ENCODE assay signal across 8 mouse cellular contexts in genomic region chr1:173339543-173339942, GRCm38 (mm10). TPM values are rescaled to one million over a fixed set of nuclear protein-coding genes. Genes with fewer than 3 reads are reported as not detected.
DNase-seq lines count a peak whose midpoint lies in the region; ATAC-seq and TF ChIP-seq lines count a peak whose summit lies in the region.

No protein-coding gene starts in this region.

- no peak overlapping the region for H3K9ac ChIP-seq in heart, postnatal 0 days (replicated peaks; ENCODE audit: low read depth, low read length)

- no peak overlapping the region for H3K27ac ChIP-seq in heart, postnatal 0 days (ENCODE audit: low read depth)
- no peak overlapping the region for H3K27ac ChIP-seq in heart, embryonic 10.5 days

- DNase-seq in heart, postnatal 0 days (ENCODE audit: low spot score): peak; percentile 39
- no peak for DNase-seq in heart, embryonic 10.5 days (ENCODE audit: low spot score)
- peak; percentile 39 for DNase-seq in adipocyte (ENCODE audit: low spot score)
- peak; percentile 80 for DNase-seq in embryo, embryonic 10 days (ENCODE audit: low spot score)
- DNase-seq in layer of hippocampus, postnatal 14 days (ENCODE audit: low spot score in 2 of 2): peak; percentile 46 to 61
- DNase-seq in right cerebral cortex, postnatal 4 days: peak; percentile 76

- H3K4me1 ChIP-seq in heart, postnatal 0 days (ENCODE audit: control insufficient read depth, insufficient read depth): no peaks in the 10 kb centered on the region
- H3K4me1 ChIP-seq in heart, embryonic 10.5 days: peaks cover 14% of the 10 kb centered on the region; the same call in 1 of the 2 replicates

- peak; percentile 93 for TF ChIP-seq CTCF in heart, postnatal 0 days (IDR thresholded peaks at IDR 0.05; ENCODE audit: low read depth)

- H3K4me3 ChIP-seq in heart, postnatal 0 days (ENCODE audit: low read depth, low read length): no peak overlapping the region
- no peak overlapping the region for H3K4me3 ChIP-seq in heart, embryonic 10.5 days

- no peaks in the 10 kb centered on the region for H3K36me3 ChIP-seq in heart, postnatal 0 days (replicated peaks; ENCODE audit: control insufficient read depth, insufficient read depth, low read length)
- no peaks in the 10 kb centered on the region for H3K36me3 ChIP-seq in heart, embryonic 10.5 days

- no peaks in the 10 kb centered on the region for H3K9me3 ChIP-seq in heart, postnatal 0 days (replicated peaks; ENCODE audit: control insufficient read depth, low read length)
- no peaks in the 10 kb centered on the region for H3K9me3 ChIP-seq in heart, embryonic 10.5 days

- H3K4me2 ChIP-seq in heart, postnatal 0 days (ENCODE audit: low read depth, low read length): no peak overlapping the region

- ATAC-seq in heart, postnatal 0 days (ENCODE audit: insufficient read depth, low read depth): no peak
- ATAC-seq in hematopoietic stem cell, adult 5-6 weeks (replicated peaks in 1 of 2; ENCODE audit: insufficient read depth in 1 of 2, low FRiP score in 2 of 2, low TSS enrichment in 1 of 2, low read depth in 1 of 2, poor library complexity in 2 of 2, severe bottlenecking in 2 of 2): peak; percentile 79 to 80; a peak in 3 of 4 replicates
- peak; percentile 80 for ATAC-seq in megakaryocyte-erythroid progenitor cell, adult 5-6 weeks (replicated peaks; ENCODE audit: low FRiP score, low TSS enrichment, poor library complexity, severe bottlenecking)

- WGBS in heart, postnatal 0 days: 2% methylated on average over 2 of the region's 2 CpGs
- WGBS in heart, embryonic 10.5 days: 3% methylated on average over 2 of the region's 2 CpGs

- no peak for TF ChIP-seq EP300 in heart, postnatal 0 days (IDR thresholded peaks at IDR 0.05; ENCODE audit: low read depth)

- H3K27me3 ChIP-seq in heart, postnatal 0 days (ENCODE audit: control insufficient read depth, insufficient read depth, low read length): no peaks in the 10 kb centered on the region
- H3K27me3 ChIP-seq in heart, embryonic 10.5 days (ENCODE audit: insufficient read depth, poor library complexity, severe bottlenecking): no peaks in the 10 kb centered on the region

RNA-seq across cellular contexts. Expression of gene Ackr1, which starts 6.0 kb away (rescaled TPM):
- total RNA-seq in heart, postnatal 0 days (2014; rRNA removed; ENCODE audit: low replicate concordance): 1.8 TPM in 1 of 2 replicates, not detected in the other
- 0.14 and 0.16 TPM in 2 replicates for polyA plus RNA-seq in heart, postnatal 0 days (2015; fragmentation: Nextera tagmentation; extraction: Ambion mirVana)
- polyA plus RNA-seq in heart, embryonic 10.5 days (2016; fragmentation: Nextera tagmentation; extraction: Ambion mirVana): 1.8 and 1.9 TPM in 2 replicates
- total RNA-seq in hematopoietic stem cell, adult 5-6 weeks (2017): not detected in 2 replicates
- 10 to 100 TPM; 76.9 to 81.4 TPM for total RNA-seq in layer of hippocampus, postnatal 14 days (2021)
- total RNA-seq in megakaryocyte-erythroid progenitor cell, adult 5-6 weeks (2014; fragmentation: Nextera tagmentation): 0.70 and 1.1 TPM in 2 replicates
- total RNA-seq in megakaryocyte-erythroid progenitor cell, adult 5-6 weeks (2017): not detected in 2 replicates

RNA-seq across cellular contexts. Expression of gene Aim2, which starts 11.1 kb away (rescaled TPM):
- total RNA-seq in heart, postnatal 0 days (2014; rRNA removed; ENCODE audit: low replicate concordance): 0.19 and 0.54 TPM in 2 replicates
- 1.3 and 1.7 TPM in 2 replicates for polyA plus RNA-seq in heart, postnatal 0 days (2015; fragmentation: Nextera tagmentation; extraction: Ambion mirVana)
- 1.3 and 1.5 TPM in 2 replicates for polyA plus RNA-seq in heart, embryonic 10.5 days (2016; fragmentation: Nextera tagmentation; extraction: Ambion mirVana)
- 76.8 and 118 TPM in 2 replicates for total RNA-seq in hematopoietic stem cell, adult 5-6 weeks (2017)
- total RNA-seq in layer of hippocampus, postnatal 14 days (2021): 1 to 10 TPM; 2.9 to 4.0 TPM
- 18.1 and 20.7 TPM in 2 replicates for total RNA-seq in megakaryocyte-erythroid progenitor cell, adult 5-6 weeks (2014; fragmentation: Nextera tagmentation)
- total RNA-seq in megakaryocyte-erythroid progenitor cell, adult 5-6 weeks (2017): 17.9 and 23.6 TPM in 2 replicates

RNA-seq across cellular contexts. Expression of gene Cadm3, which starts 28.0 kb away (rescaled TPM):
- 0.35 and 1.1 TPM in 2 replicates for total RNA-seq in heart, postnatal 0 days (2014; rRNA removed; ENCODE audit: low replicate concordance)
- 0.10 and 0.29 TPM in 2 replicates for polyA plus RNA-seq in heart, postnatal 0 days (2015; fragmentation: Nextera tagmentation; extraction: Ambion mirVana)
- polyA plus RNA-seq in heart, embryonic 10.5 days (2016; fragmentation: Nextera tagmentation; extraction: Ambion mirVana): 1.2 and 1.3 TPM in 2 replicates
- total RNA-seq in hematopoietic stem cell, adult 5-6 weeks (2017): 1.8 TPM in 1 of 2 replicates, not detected in the other
- 100 to 1,000 TPM; 351 to 367 TPM for total RNA-seq in layer of hippocampus, postnatal 14 days (2021)
- not detected in 2 replicates for total RNA-seq in megakaryocyte-erythroid progenitor cell, adult 5-6 weeks (2014; fragmentation: Nextera tagmentation)
- not detected in 2 replicates for total RNA-seq in megakaryocyte-erythroid progenitor cell, adult 5-6 weeks (2017)

Comparison
In these comparisons a context has a peak if more than half of its experiments do, and no peak if none do; other contexts are left out.
1. RNA of gene Ackr1, which starts 6.0 kb away (total RNA-seq): 76.9 to 81.4 TPM in layer of hippocampus, postnatal 14 days; 0.70 to 1.1 TPM in megakaryocyte-erythroid progenitor cell, adult 5-6 weeks, 1.8 TPM in heart, postnatal 0 days and not detected in hematopoietic stem cell, adult 5-6 weeks; every median in the first group is over 10 times any median in the second.
2. RNA of gene Cadm3, which starts 28.0 kb away (total RNA-seq): 351 to 367 TPM in layer of hippocampus, postnatal 14 days; 1.8 TPM in hematopoietic stem cell, adult 5-6 weeks, 0.35 to 1.1 TPM in heart, postnatal 0 days and not detected in megakaryocyte-erythroid progenitor cell, adult 5-6 weeks; every median in the first group is over 100 times any median in the second.